ENCODE assay signal across 8 mouse cellular contexts in the genomic region with DNA sequence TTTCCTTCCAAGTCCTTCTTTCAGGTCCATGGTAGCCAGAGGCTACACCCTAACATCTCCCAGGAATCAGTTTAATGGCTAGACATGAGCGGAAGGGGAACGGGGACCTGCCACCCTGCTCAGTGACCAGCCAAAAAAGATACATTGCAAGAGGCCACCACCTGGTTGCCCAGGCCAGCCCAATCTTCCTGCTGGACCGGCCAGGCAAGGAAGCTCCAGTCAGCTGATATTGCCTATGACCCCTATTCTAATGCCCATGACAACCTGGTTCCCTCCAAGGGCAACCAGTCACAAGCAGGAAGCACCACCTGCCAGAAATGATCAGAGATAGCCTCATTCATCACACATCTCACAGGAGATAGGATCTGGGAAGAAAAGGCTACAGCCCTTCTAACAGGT. TPM values are rescaled to one million over a fixed set of nuclear protein-coding genes. Genes with fewer than 3 reads are reported as not detected.
DNase-seq lines count a peak whose midpoint lies in the region; ATAC-seq and TF ChIP-seq lines count a peak whose summit lies in the region.

No protein-coding gene starts in this region.

- H3K79me2 ChIP-seq in heart, adult 2 months (replicated peaks; ENCODE audit: control insufficient read depth, insufficient read depth, low read length): no peaks in the 10 kb centered on the region; the same call in 1 of the 2 replicates

- no peak for TF ChIP-seq CTCF in heart, adult 2 months (IDR thresholded peaks at IDR 0.05)
- no peak for TF ChIP-seq CTCF in ES-Bruce4 (IDR thresholded peaks at IDR 0.05; ENCODE audit: low read depth, low read length)

- peaks cover 7% of the 10 kb centered on the region for H3K4me1 ChIP-seq in heart, adult 2 months (ENCODE audit: control insufficient read depth, insufficient read depth, low read length)
- peaks cover 6% of the 10 kb centered on the region for H3K4me1 ChIP-seq in ES-Bruce4 (ENCODE audit: control insufficient read depth, insufficient read depth, low read length)
- H3K4me1 ChIP-seq in heart, embryonic 16.5 days (ENCODE audit: control insufficient read depth, insufficient read depth, low read length): peaks cover 12% of the 10 kb centered on the region
- peaks cover 43% of the 10 kb centered on the region for H3K4me1 ChIP-seq in liver, embryonic 15.5 days (replicated peaks)

- no peak for TF ChIP-seq POLR2A in heart, adult 2 months (IDR thresholded peaks at IDR 0.05; ENCODE audit: insufficient read depth, low read depth, low read length)
- TF ChIP-seq POLR2A in ES-Bruce4 (IDR thresholded peaks at IDR 0.05; ENCODE audit: insufficient read depth, low read length): no peak

- ATAC-seq in heart, embryonic 16.5 days (replicated peaks; ENCODE audit: extremely low read depth, insufficient read depth, low FRiP score): no peak
- ATAC-seq in liver, embryonic 15.5 days (ENCODE audit: insufficient read depth): no peak

- WGBS in heart, adult 2 months: 69% methylated on average over 3 of the region's 3 CpGs
- WGBS in heart, embryonic 16.5 days: 78% methylated on average over 3 of the region's 3 CpGs
- 54% methylated on average over 3 of the region's 3 CpGs for WGBS in liver, embryonic 15.5 days (ENCODE audit: insufficient replicate concordance)

- intact Hi-C loops in heart, adult 2 months (cut with DNase I): no loop called here
- intact Hi-C loops in left cerebral cortex, postnatal 4 days (cut with DNase I): no loop called here

- no peak for DNase-seq in heart, adult 2 months
- DNase-seq in heart, postnatal 4 days: no peak
- DNase-seq in layer of hippocampus, adult 9-10 months (ENCODE audit: low spot score): no peak
- DNase-seq in left cerebral cortex, postnatal 4 days: no peak
- DNase-seq in gastrocnemius, postnatal 4 days (ENCODE audit: low spot score in 2 of 2): no peak

- H3K4me3 ChIP-seq in heart, adult 2 months: peak overlapping the region; percentile 91
- peak overlapping the region; percentile 76 for H3K4me3 ChIP-seq in ES-Bruce4 (ENCODE audit: low read depth, low read length)
- H3K4me3 ChIP-seq in heart, embryonic 16.5 days (ENCODE audit: low read length): peak overlapping the region; percentile 72
- peak overlapping the region; percentile 66 for H3K4me3 ChIP-seq in liver, embryonic 15.5 days (replicated peaks)

- no peak overlapping the region; the same call in 1 of the 2 replicates for H3K27ac ChIP-seq in heart, adult 2 months
- no peak overlapping the region for H3K27ac ChIP-seq in ES-Bruce4 (ENCODE audit: insufficient read depth, low read length)
- H3K27ac ChIP-seq in heart, embryonic 16.5 days (ENCODE audit: low read length): no peak overlapping the region
- no peak overlapping the region for H3K27ac ChIP-seq in liver, embryonic 15.5 days (replicated peaks)

- H3K9me3 ChIP-seq in ES-Bruce4 (replicated peaks; ENCODE audit: control insufficient read depth, insufficient read depth, low read length, poor library complexity, severe bottlenecking): no peaks in the 10 kb centered on the region
- H3K9me3 ChIP-seq in heart, embryonic 16.5 days (replicated peaks; ENCODE audit: control insufficient read depth, low read length): no peaks in the 10 kb centered on the region
- H3K9me3 ChIP-seq in liver, embryonic 15.5 days (replicated peaks): no peaks in the 10 kb centered on the region

- no peak for TF ChIP-seq EP300 in heart, adult 2 months (IDR thresholded peaks at IDR 0.05; ENCODE audit: insufficient read depth, low read depth, low read length)
- TF ChIP-seq EP300 in ES-Bruce4 (IDR thresholded peaks at IDR 0.05; ENCODE audit: insufficient read depth, low read depth, low read length): no peak

- peak overlapping the region; percentile 95 for H3K4me2 ChIP-seq in heart, embryonic 16.5 days (ENCODE audit: low read depth, low read length)
- H3K4me2 ChIP-seq in liver, embryonic 15.5 days: peak overlapping the region; percentile 89

- no peaks in the 10 kb centered on the region for H3K36me3 ChIP-seq in heart, adult 2 months (ENCODE audit: control insufficient read depth, insufficient read depth, low read length)
- no peaks in the 10 kb centered on the region for H3K36me3 ChIP-seq in ES-Bruce4 (ENCODE audit: control insufficient read depth, insufficient read depth, low read length, poor library complexity, severe bottlenecking)
- H3K36me3 ChIP-seq in heart, embryonic 16.5 days (ENCODE audit: control insufficient read depth, insufficient read depth): no peaks in the 10 kb centered on the region
- no peaks in the 10 kb centered on the region for H3K36me3 ChIP-seq in liver, embryonic 15.5 days (replicated peaks)

- H3K9ac ChIP-seq in heart, adult 2 months (ENCODE audit: low read depth, low read length): no peak overlapping the region; the same call in 1 of the 2 replicates
- peak overlapping the region; percentile 59 for H3K9ac ChIP-seq in ES-Bruce4 (ENCODE audit: low read depth, poor library complexity, severe bottlenecking)
- H3K9ac ChIP-seq in heart, embryonic 16.5 days (ENCODE audit: low read length): peak overlapping the region; percentile 82; the same call in 1 of the 2 replicates
- H3K9ac ChIP-seq in liver, embryonic 15.5 days: peak overlapping the region; percentile 55; the same call in 1 of the 2 replicates

- H3K27me3 ChIP-seq in heart, adult 2 months (ENCODE audit: control insufficient read depth, insufficient read depth, low read length): no peaks in the 10 kb centered on the region
- H3K27me3 ChIP-seq in ES-Bruce4 (ENCODE audit: control insufficient read depth, insufficient read depth, low read length, poor library complexity, severe bottlenecking): no peaks in the 10 kb centered on the region
- no peaks in the 10 kb centered on the region for H3K27me3 ChIP-seq in heart, embryonic 16.5 days (ENCODE audit: control insufficient read depth, insufficient read depth, low read length)
- H3K27me3 ChIP-seq in liver, embryonic 15.5 days: no peaks in the 10 kb centered on the region

RNA-seq across cellular contexts. Expression of gene Pdxk, which starts 1.0 kb away (rescaled TPM):
- 10 to 100 TPM; 12.1 to 12.4 TPM for total RNA-seq in heart, adult 2 months (2021)
- 10.1 and 14.2 TPM in 2 replicates for polyA plus RNA-seq in heart, adult 2 months (2012; rRNA removed)
- total RNA-seq in heart, postnatal 4 days (2021): 1 to 10 TPM; 6.8 to 8.5 TPM
- polyA plus RNA-seq in ES-Bruce4 (2011; ENCODE audit: insufficient read depth, insufficient read length, low read depth, missing spikeins): 13.7 and 14.6 TPM in 2 replicates
- polyA plus RNA-seq in heart, embryonic 16.5 days (2015; fragmentation: Nextera tagmentation; extraction: Ambion mirVana): 7.8 and 8.8 TPM in 2 replicates
- polyA plus RNA-seq in liver, embryonic 15.5 days (2015; fragmentation: Nextera tagmentation; extraction: Ambion mirVana): 5.9 and 6.0 TPM in 2 replicates
- total RNA-seq in left cerebral cortex, postnatal 4 days (2021): 10 to 100 TPM; 41.1 to 45.1 TPM
- 1 to 10 TPM; 7.9 to 8.2 TPM for total RNA-seq in gastrocnemius, postnatal 4 days (2021)

RNA-seq across cellular contexts. Expression of gene Cstb, which starts 38.3 kb away (rescaled TPM):
- 10 to 100 TPM; 23.0 to 25.1 TPM for total RNA-seq in heart, adult 2 months (2021)
- polyA plus RNA-seq in heart, adult 2 months (2012; rRNA removed): 21.4 and 25.2 TPM in 2 replicates
- total RNA-seq in heart, postnatal 4 days (2021): 10 to 100 TPM; 42.8 to 45.3 TPM
- polyA plus RNA-seq in ES-Bruce4 (2011; ENCODE audit: insufficient read depth, insufficient read length, low read depth, missing spikeins): 212 and 214 TPM in 2 replicates
- 148 and 222 TPM in 2 replicates for polyA plus RNA-seq in heart, embryonic 16.5 days (2015; fragmentation: Nextera tagmentation; extraction: Ambion mirVana)
- 85.5 and 95.3 TPM in 2 replicates for polyA plus RNA-seq in liver, embryonic 15.5 days (2015; fragmentation: Nextera tagmentation; extraction: Ambion mirVana)
- total RNA-seq in left cerebral cortex, postnatal 4 days (2021): 10 to 100 TPM; 40.0 to 40.8 TPM
- total RNA-seq in gastrocnemius, postnatal 4 days (2021): 10 to 100 TPM; 46.6 to 52.1 TPM

RNA-seq across cellular contexts. Expression of gene Rrp1, which starts 50.9 kb away (rescaled TPM):
- 10 to 100 TPM; 88.8 to 94.4 TPM for total RNA-seq in heart, adult 2 months (2021)
- 51.3 and 91.5 TPM in 2 replicates for polyA plus RNA-seq in heart, adult 2 months (2012; rRNA removed)
- total RNA-seq in heart, postnatal 4 days (2021): 100 to 1,000 TPM; 132 to 138 TPM
- 132 and 136 TPM in 2 replicates for polyA plus RNA-seq in ES-Bruce4 (2011; ENCODE audit: insufficient read depth, insufficient read length, low read depth, missing spikeins)
- polyA plus RNA-seq in heart, embryonic 16.5 days (2015; fragmentation: Nextera tagmentation; extraction: Ambion mirVana): 244 and 285 TPM in 2 replicates
- polyA plus RNA-seq in liver, embryonic 15.5 days (2015; fragmentation: Nextera tagmentation; extraction: Ambion mirVana): 110 and 119 TPM in 2 replicates
- 100 to 1,000 TPM; 295 to 298 TPM for total RNA-seq in left cerebral cortex, postnatal 4 days (2021)
- total RNA-seq in gastrocnemius, postnatal 4 days (2021): 100 to 1,000 TPM; 113 to 119 TPM

RNA-seq across cellular contexts. Expression of gene Olfr1358, which starts 53.5 kb away (rescaled TPM):
- not detected for total RNA-seq in heart, adult 2 months (2021)
- polyA plus RNA-seq in heart, adult 2 months (2012; rRNA removed): not detected in 2 replicates
- total RNA-seq in heart, postnatal 4 days (2021): not detected
- not detected in 2 replicates for polyA plus RNA-seq in ES-Bruce4 (2011; ENCODE audit: insufficient read depth, insufficient read length, low read depth, missing spikeins)
- polyA plus RNA-seq in heart, embryonic 16.5 days (2015; fragmentation: Nextera tagmentation; extraction: Ambion mirVana): not detected in 2 replicates
- polyA plus RNA-seq in liver, embryonic 15.5 days (2015; fragmentation: Nextera tagmentation; extraction: Ambion mirVana): not detected in 2 replicates
- not detected for total RNA-seq in left cerebral cortex, postnatal 4 days (2021)
- total RNA-seq in gastrocnemius, postnatal 4 days (2021): not detected
